Mouse (Mus musculus) neural tube, embryonic 15.5 days (tissue): ENCODE measurements around the gene Xrcc6. TPM values are rescaled to one million over a fixed set of nuclear protein-coding genes. Genes with fewer than 3 reads are reported as not detected.
A peak's percentile ranks its signal among the peaks of the same experiment; 100 is the strongest.

Experiments
- ATAC-seq: fragments of 200-750 bp; cut with Nextera tagmentation; 2 replicates; pipeline ENCODE4 v1.8.0; 2017; ENCODE audit warnings: mild to moderate bottlenecking, moderate TSS enrichment, moderate library complexity; ENCODE audit not compliant: low FRiP score
- H3K27ac ChIP-seq: fragments of 300-500 bp; sonication (generic); replicated peaks from 2 replicates; pipeline ENCODE4 v1.5.1; 2015; ENCODE audit warnings: mild to moderate bottlenecking, inconsistent platforms
- H3K27me3 ChIP-seq: fragments of 300-500 bp; sonication (generic); replicated peaks from 2 replicates; pipeline ENCODE4 v1.6.1; 2015; ENCODE audit warnings: inconsistent platforms
- H3K36me3 ChIP-seq: fragments of 300-500 bp; sonication (generic); 2 replicates; pipeline ENCODE4 v1.6.1; 2015; ENCODE audit warnings: inconsistent platforms
- H3K4me1 ChIP-seq: fragments of 300-500 bp; sonication (generic); 2 replicates; pipeline ENCODE4 v1.6.1; 2015; ENCODE audit warnings: inconsistent platforms
- H3K4me2 ChIP-seq: fragments of 300-500 bp; sonication (generic); 2 replicates; pipeline ENCODE4 v1.6.1; 2015; ENCODE audit warnings: inconsistent platforms, mild to moderate bottlenecking, moderate library complexity
- H3K4me3 ChIP-seq: fragments of 300-500 bp; sonication (generic); replicated peaks from 2 replicates; pipeline ENCODE4 v1.5.1; 2015; ENCODE audit warnings: mild to moderate bottlenecking, inconsistent platforms
- H3K9ac ChIP-seq: fragments of 300-500 bp; sonication (generic); replicated peaks from 2 replicates; pipeline ENCODE4 v1.6.1; 2015; ENCODE audit warnings: mild to moderate bottlenecking, inconsistent platforms
- H3K9me3 ChIP-seq: fragments of 300-500 bp; sonication (generic); replicated peaks from 2 replicates; pipeline ENCODE4 v1.6.1; 2016; ENCODE audit warnings: inconsistent platforms
- WGBS: fragments of 180-500 bp; shearing (Covaris S2); methylation state at CpG from one replicate; pipeline ENCODE4 v1.1.7; 2015; ENCODE audit warnings: mixed read lengths; 5-methylcytosine and 5-hydroxymethylcytosine counted together
- polyA plus RNA-seq: library from polyadenylated mRNA; unstranded; fragments of >200 nt; fragmentation: Nextera tagmentation; extraction: Ambion mirVana; gene quantifications from 2 replicates; pipeline ENCODE4 v1.2.1, GENCODE M21; 2015

Gene Xrcc6
- polyA plus RNA-seq, 1 experiment from 2014 or later, result 41.6 TPM

GRCm38 (mm10) chr15:82004257-82004656, 16.6 kb downstream of the Xrcc6 start:
- Histone ChIP-seq H3K4me1 (no peaks in the 10 kb centered on the region), H3K9ac (no peak overlapping the region), H3K27ac (no peak overlapping the region), H3K9me3 (no peaks in the 10 kb centered on the region), H3K36me3 (peaks cover 34% of the 10 kb centered on the region), H3K4me2 (no peak overlapping the region), H3K4me3 (no peak overlapping the region), H3K27me3 (no peaks in the 10 kb centered on the region)
- ATAC-seq, result no peak
- WGBS, result 94% methylated on average over 8 of the region's 8 CpGs

DNA sequence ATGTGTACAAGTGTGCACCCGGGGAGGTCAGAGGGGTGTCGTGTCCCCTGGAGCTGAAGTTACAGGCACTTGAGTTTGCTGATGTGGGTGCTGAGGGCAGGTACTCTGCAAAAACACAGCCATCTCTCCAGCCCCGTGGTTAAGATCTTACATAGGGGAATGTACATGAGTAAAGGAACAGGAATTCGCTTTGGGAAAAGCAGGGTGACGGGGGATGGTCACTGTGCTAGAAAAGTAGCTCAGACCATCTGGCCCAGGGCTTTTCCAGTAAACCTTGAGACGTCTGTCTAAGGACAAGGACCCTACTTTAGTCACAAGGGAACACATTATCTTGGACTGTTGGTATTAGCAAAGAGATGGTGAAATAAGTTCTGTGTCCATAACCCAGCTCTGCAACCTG, 24.3 kb downstream of the Xrcc6 start:
- no peak overlapping the region for H3K4me3 ChIP-seq
- no peak for ATAC-seq
- no peak overlapping the region for H3K4me2 ChIP-seq
- H3K36me3 ChIP-seq, result 0 out of 2 replicates have a peak, but pooled peaks cover 3% of the 10 kb centered on the region
- WGBS, result 93% methylated on average over 6 of the region's 6 CpGs
- H3K9ac ChIP-seq, result no peak overlapping the region
- H3K4me1 ChIP-seq, result peaks cover 29% of the 10 kb centered on the region
- H3K27ac ChIP-seq, result no peak overlapping the region
- H3K27me3 ChIP-seq, result no peaks in the 10 kb centered on the region
- no peaks in the 10 kb centered on the region for H3K9me3 ChIP-seq

DNA sequence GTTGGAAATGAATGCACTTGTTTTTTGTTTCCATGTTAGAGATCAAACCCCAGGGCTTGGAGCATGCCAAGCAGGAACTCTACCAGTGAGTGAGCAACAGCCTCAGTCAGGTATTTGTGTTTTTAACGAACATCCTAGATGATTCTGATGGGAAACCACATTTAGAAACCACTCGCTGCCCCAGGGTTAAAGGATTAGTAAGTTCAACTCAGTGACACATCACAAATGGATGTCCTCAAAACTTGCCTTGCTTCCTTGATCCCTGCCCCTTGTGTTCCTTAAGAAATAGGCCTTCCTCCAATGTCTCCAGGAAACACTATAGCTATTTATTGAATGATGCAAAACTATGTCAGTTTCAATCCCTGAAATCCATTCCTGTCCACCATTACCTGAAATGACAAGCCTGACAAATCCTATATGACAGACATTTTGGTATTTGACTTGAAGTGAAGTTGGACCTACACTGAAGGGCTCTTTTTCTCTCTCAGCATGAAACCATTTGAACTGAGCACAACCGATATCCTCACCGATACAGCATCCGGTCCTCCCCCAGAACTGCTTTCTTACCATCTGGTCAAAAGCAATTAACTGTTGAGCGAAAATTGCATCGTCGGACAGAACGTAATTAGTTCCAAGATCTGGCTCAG, 27.2 kb downstream of the Xrcc6 start:
- Histone ChIP-seq H3K4me2 (peak overlapping the region; percentile 93), H3K9ac (peak overlapping the region; percentile 93), H3K27ac (peak overlapping the region; percentile 87), H3K27me3 (no peaks in the 10 kb centered on the region), H3K4me1 (peaks cover 35% of the 10 kb centered on the region), H3K9me3 (no peaks in the 10 kb centered on the region), H3K36me3 (peaks cover 13% of the 10 kb centered on the region), H3K4me3 (peak overlapping the region; percentile 92)
- no peak for ATAC-seq
- 21% methylated on average over 9 of the region's 9 CpGs for WGBS

- peaks cover 35% of the 10 kb centered on the region for H3K4me1 ChIP-seq
- peak overlapping the region; percentile 93 for H3K4me2 ChIP-seq
- H3K27me3 ChIP-seq, result no peaks in the 10 kb centered on the region
- peak; percentile 60 for ATAC-seq
- H3K9ac ChIP-seq, result peak overlapping the region; percentile 93
- peak overlapping the region; percentile 92 for H3K4me3 ChIP-seq
- H3K27ac ChIP-seq, result peak overlapping the region; percentile 87
- under 1% methylated on average over 38 of the region's 39 CpGs for WGBS
- H3K9me3 ChIP-seq, result no peaks in the 10 kb centered on the region
- peaks cover 16% of the 10 kb centered on the region for H3K36me3 ChIP-seq
These were observed 27.9 kb downstream of the Xrcc6 start for GRCm38 (mm10) chr15:82015392-82016100.

DNA sequence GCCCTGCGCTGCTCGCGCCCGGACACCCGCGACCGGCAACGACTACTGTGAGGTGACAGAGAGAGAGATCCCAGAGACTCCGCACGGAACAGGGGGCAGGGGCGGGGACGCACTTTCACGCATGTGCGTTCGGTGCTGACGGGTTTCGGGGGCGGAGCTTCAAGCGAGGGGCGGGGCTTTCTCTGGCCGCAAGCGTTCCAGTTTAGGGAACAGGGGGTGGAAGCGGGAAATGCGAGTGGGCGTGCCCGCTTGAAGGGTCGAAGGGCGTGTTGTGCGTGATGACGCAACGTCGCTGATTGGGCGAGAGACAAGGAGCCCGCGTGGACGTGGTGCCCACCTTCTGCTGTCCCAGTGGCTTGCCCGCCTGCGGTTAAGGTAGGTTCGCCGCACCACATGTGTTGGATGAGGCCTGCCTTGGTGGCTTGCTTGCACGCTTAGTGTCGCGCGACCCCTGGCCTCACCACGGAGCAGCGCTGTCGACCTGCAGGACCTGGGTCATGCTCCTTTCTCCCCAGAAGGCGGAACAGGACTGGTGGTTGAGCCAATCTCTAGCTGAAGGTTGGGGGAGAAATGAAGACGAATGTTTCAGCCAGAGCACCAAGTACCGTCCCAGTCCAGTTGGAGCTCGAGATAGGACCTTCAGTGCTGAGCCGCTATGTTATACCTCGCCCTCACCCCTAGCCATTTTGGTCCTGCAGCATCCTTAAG, 28.6 kb downstream of the Xrcc6 start:
- ATAC-seq, result peak; percentile 97
- Histone ChIP-seq H3K27ac (peak overlapping the region; percentile 87), H3K9ac (peak overlapping the region; percentile 93), H3K4me1 (peaks cover 35% of the 10 kb centered on the region), H3K4me3 (peak overlapping the region; percentile 92), H3K36me3 (peaks cover 16% of the 10 kb centered on the region), H3K4me2 (peak overlapping the region; percentile 93), H3K27me3 (no peaks in the 10 kb centered on the region), H3K9me3 (no peaks in the 10 kb centered on the region)
- under 1% methylated on average over 53 of the region's 53 CpGs for WGBS

DNA sequence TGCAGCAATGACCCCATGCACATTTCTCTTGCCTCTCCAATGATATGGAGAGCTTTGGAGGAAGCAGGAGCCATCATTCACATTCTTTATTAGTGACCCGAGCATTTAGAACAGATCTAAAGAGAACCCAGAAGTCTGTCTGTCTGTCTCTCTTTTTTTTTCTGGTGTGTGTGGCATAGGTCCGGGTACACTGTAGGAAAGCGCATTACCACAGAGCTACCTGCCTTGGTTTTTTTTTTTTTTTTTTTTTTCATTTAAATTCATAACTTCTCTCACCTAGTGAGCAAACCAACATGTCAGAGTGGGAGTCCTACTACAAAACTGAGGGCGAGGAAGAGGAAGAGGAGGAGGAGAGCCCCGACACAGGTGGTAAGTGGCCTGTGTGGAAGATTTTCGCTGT, 29.2 kb downstream of the Xrcc6 start:
- peak overlapping the region; percentile 92 for H3K4me3 ChIP-seq
- peaks cover 20% of the 10 kb centered on the region for H3K36me3 ChIP-seq
- 26% methylated on average over 6 of the region's 6 CpGs for WGBS
- no peaks in the 10 kb centered on the region for H3K27me3 ChIP-seq
- peak overlapping the region; percentile 93 for H3K4me2 ChIP-seq
- no peak for ATAC-seq
- peaks cover 35% of the 10 kb centered on the region for H3K4me1 ChIP-seq
- H3K27ac ChIP-seq, result peak overlapping the region; percentile 85
- peak overlapping the region; percentile 77 for H3K9ac ChIP-seq
- no peaks in the 10 kb centered on the region for H3K9me3 ChIP-seq

DNA sequence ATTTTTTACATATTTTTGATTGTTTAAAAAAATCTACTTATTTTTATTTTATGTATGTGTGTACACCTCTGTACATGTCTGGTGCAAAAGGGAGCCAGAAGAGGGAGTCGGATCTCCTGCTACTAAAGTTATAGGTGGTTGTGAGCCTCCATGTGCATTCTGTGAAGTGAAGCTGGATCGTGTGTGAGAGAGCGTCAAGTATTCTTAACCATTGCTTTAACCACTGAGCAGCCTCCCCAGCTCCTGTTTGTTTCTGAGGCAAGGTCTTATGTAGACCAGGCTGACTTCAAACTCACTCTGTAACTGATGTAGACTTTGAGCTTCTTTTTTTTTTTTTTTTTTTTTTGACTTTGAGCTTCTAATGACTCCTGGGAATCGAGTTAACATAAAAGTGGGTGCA, 29.8 kb downstream of the Xrcc6 start:
- H3K4me2 ChIP-seq, result no peak overlapping the region

GRCm38 (mm10) chr15:82019288-82019687, 31.7 kb downstream of the Xrcc6 start:
- peaks cover 41% of the 10 kb centered on the region for H3K36me3 ChIP-seq
- H3K27me3 ChIP-seq, result no peaks in the 10 kb centered on the region
- H3K9ac ChIP-seq, result no peak overlapping the region
- H3K9me3 ChIP-seq, result no peaks in the 10 kb centered on the region
- 90% methylated on average over 3 of the region's 3 CpGs for WGBS
- H3K4me2 ChIP-seq, result no peak overlapping the region
- H3K4me1 ChIP-seq, result peaks cover 22% of the 10 kb centered on the region
- H3K4me3 ChIP-seq, result no peak overlapping the region
- no peak overlapping the region for H3K27ac ChIP-seq
- ATAC-seq, result no peak

More for the DNA sequence above, 29.8 kb downstream of the Xrcc6 start:
- ATAC-seq, result no peak
- Histone ChIP-seq H3K27me3 (no peaks in the 10 kb centered on the region), H3K4me3 (no peak overlapping the region), H3K9me3 (no peaks in the 10 kb centered on the region), H3K27ac (no peak overlapping the region), H3K4me1 (peaks cover 35% of the 10 kb centered on the region), H3K9ac (no peak overlapping the region), H3K36me3 (peaks cover 23% of the 10 kb centered on the region)
- 79% methylated on average over 4 of the region's 4 CpGs for WGBS

- H3K36me3 ChIP-seq, result peaks cover 70% of the 10 kb centered on the region
- H3K4me2 ChIP-seq, result no peak overlapping the region
- no peak overlapping the region for H3K9ac ChIP-seq
- no peaks in the 10 kb centered on the region for H3K27me3 ChIP-seq
- no peaks in the 10 kb centered on the region for H3K9me3 ChIP-seq
- 90% methylated on average over 13 of the region's 13 CpGs for WGBS
- ATAC-seq, result no peak
- H3K4me3 ChIP-seq, result no peak overlapping the region
- no peak overlapping the region for H3K27ac ChIP-seq
- H3K4me1 ChIP-seq, result peaks cover 2% of the 10 kb centered on the region; the same call in 1 of the 2 replicates
These were observed 35.0 kb downstream of the Xrcc6 start for GRCm38 (mm10) chr15:82022535-82023088.

- no peak for ATAC-seq
- H3K27me3 ChIP-seq, result no peaks in the 10 kb centered on the region
- H3K27ac ChIP-seq, result no peak overlapping the region
- no peak overlapping the region for H3K9ac ChIP-seq
- H3K9me3 ChIP-seq, result no peaks in the 10 kb centered on the region
- H3K4me3 ChIP-seq, result no peak overlapping the region
- WGBS, result 93% methylated on average over 6 of the region's 6 CpGs
- H3K36me3 ChIP-seq, result peaks cover 79% of the 10 kb centered on the region
- no peaks in the 10 kb centered on the region for H3K4me1 ChIP-seq
- no peak overlapping the region for H3K4me2 ChIP-seq
These were observed 36.5 kb downstream of the Xrcc6 start for GRCm38 (mm10) chr15:82023965-82024635.

- Histone ChIP-seq H3K4me2 (no peak overlapping the region), H3K4me1 (no peaks in the 10 kb centered on the region), H3K9ac (no peak overlapping the region), H3K36me3 (peaks cover 92% of the 10 kb centered on the region), H3K27ac (no peak overlapping the region), H3K9me3 (no peaks in the 10 kb centered on the region), H3K4me3 (no peak overlapping the region), H3K27me3 (no peaks in the 10 kb centered on the region)
- no peak for ATAC-seq
- WGBS, result 92% methylated on average over 7 of the region's 7 CpGs
These were observed 39.6 kb downstream of the Xrcc6 start for GRCm38 (mm10) chr15:82027276-82027675.
